Mouse (Mus musculus) liver, postnatal 0 days (tissue): ENCODE results near the gene Fbxo24.

Source experiments
- CTCF ChIP-seq: sonication (generic); IDR thresholded peaks from 2 replicates; pipeline ENCODE4 v1.5.1; 2016; ENCODE audit warnings: antibody characterized with exemption, low read depth
- EP300 ChIP-seq: IDR thresholded peaks from 2 replicates; pipeline ENCODE4 v1.6.1; 2016; ENCODE audit warnings: antibody characterized with exemption, low read depth, mild to moderate bottlenecking

DNA sequence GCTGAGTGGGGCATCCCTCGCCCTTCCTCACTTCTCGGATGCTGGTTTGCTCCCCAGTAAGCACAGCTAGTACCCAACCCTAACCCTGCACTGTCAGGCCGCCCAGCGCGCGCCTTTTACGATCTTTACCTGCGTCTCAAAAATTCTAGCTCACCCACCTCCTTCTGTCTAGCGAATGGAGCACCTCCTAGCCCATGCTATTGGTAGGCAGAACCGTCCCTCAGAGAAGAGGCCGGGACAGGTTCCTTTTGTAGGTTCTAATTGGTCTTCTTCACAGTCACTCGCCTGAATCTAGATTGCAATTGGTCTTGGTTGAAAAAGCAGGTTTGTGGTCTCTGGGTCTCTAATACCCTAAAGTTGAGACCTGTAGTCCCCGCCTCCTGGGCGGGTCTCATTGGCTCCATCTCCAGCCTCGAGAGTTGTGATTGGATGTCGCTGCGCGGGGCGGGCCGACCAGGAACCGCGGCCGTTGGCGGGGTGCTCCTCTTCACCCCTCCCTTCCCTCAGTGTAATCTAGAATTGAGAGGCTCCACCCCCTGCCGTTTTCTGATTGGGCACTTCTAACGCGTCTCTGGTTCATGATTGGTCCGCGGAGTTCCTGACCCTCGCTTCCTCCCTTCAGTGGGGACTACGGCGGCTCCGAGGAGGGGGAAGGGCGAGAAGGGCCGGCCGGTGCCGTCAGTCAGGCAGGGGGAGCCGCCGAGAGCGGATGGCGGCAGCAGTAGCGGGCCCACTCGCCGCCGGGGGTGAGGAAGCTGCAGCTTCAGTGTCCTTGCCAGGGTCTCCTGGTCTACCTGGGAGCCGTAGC is at the start of gene Fbxo24, which contains the start of the genes Lrch4 and Gm20605:
- TF ChIP-seq CTCF (peak; percentile 34), EP300 (peak; percentile 52)
